Mouse (Mus musculus): ENCODE data around the gene Fbxl12. TPM values are rescaled to one million over a fixed set of nuclear protein-coding genes. Genes with fewer than 3 reads are reported as not detected.
"Not testable (repeated sequence)": the region's sequence is repeated elsewhere in the genome, so short reads cannot be mapped to it uniquely, and the experiment has no call there.

Gene Fbxl12
- total RNA-seq (2022) = 10 to 100 TPM; 20.1 to 29.5 (median 26.9) TPM

GRCm38 (mm10) chr9:20644360-20645081 is at the start of gene Fbxl12:
Gene Fbxl12 (minus strand): TSS chr9:20644767.
- peak; percentile 69 to 71 for DNase-seq (ENCODE audit: low spot score in 2 of 2)

- DNase-seq (ENCODE audit: low spot score in 2 of 2) = no peak
These were observed 48.3 kb upstream of the Fbxl12 start for GRCm38 (mm10) chr9:20692863-20693262.

GRCm38 (mm10) chr9:20690449-20690848 is 45.9 kb upstream of the Fbxl12 start:
- DNase-seq (ENCODE audit: low spot score in 2 of 2) = not testable (repeated sequence)

GRCm38 (mm10) chr9:20689913-20690312 is 45.3 kb upstream of the Fbxl12 start:
- no peak for DNase-seq (ENCODE audit: low spot score in 2 of 2)

- DNase-seq (ENCODE audit: low spot score in 2 of 2) = no peak
These were observed 44.8 kb upstream of the Fbxl12 start for GRCm38 (mm10) chr9:20689403-20689802.

- peak in 1 of 2 experiments; percentile 88 for DNase-seq (ENCODE audit: low spot score in 2 of 2)
These were observed 40.7 kb upstream of the Fbxl12 start for GRCm38 (mm10) chr9:20685081-20685861.

GRCm38 (mm10) chr9:20682389-20682722 is 37.8 kb upstream of the Fbxl12 start:
- peak in 1 of 2 experiments; percentile 70 for DNase-seq (ENCODE audit: low spot score in 2 of 2)

- DNase-seq (ENCODE audit: low spot score in 2 of 2) = no peak
These were observed 37.2 kb upstream of the Fbxl12 start for GRCm38 (mm10) chr9:20681546-20682388.

- DNase-seq (ENCODE audit: low spot score in 2 of 2) = no peak
These were observed 35.9 kb upstream of the Fbxl12 start for GRCm38 (mm10) chr9:20680378-20680958.

- DNase-seq (ENCODE audit: low spot score in 2 of 2) = peak in 1 of 2 experiments; percentile 46
These were observed 33.3 kb upstream of the Fbxl12 start for GRCm38 (mm10) chr9:20677892-20678291.

GRCm38 (mm10) chr9:20672047-20672446 is 27.5 kb upstream of the Fbxl12 start:
- no peak for DNase-seq (ENCODE audit: low spot score in 2 of 2)

GRCm38 (mm10) chr9:20668065-20668464 is 23.5 kb upstream of the Fbxl12 start:
- no peak for DNase-seq (ENCODE audit: low spot score in 2 of 2)

GRCm38 (mm10) chr9:20666510-20667034 is 22.0 kb upstream of the Fbxl12 start:
- no peak for DNase-seq (ENCODE audit: low spot score in 2 of 2)

GRCm38 (mm10) chr9:20665925-20666324 is 21.4 kb upstream of the Fbxl12 start:
- DNase-seq (ENCODE audit: low spot score in 2 of 2) = no peak

- no peak for DNase-seq (ENCODE audit: low spot score in 2 of 2)
These were observed 20.5 kb upstream of the Fbxl12 start for GRCm38 (mm10) chr9:20664982-20665637.

GRCm38 (mm10) chr9:20664366-20664765 is 19.8 kb upstream of the Fbxl12 start:
- no peak for DNase-seq (ENCODE audit: low spot score in 2 of 2)

- DNase-seq (ENCODE audit: low spot score in 2 of 2) = peak in 1 of 2 experiments; percentile 93
These were observed 19.4 kb upstream of the Fbxl12 start for GRCm38 (mm10) chr9:20663956-20664355.

GRCm38 (mm10) chr9:20662874-20663273 is 18.3 kb upstream of the Fbxl12 start:
- DNase-seq (ENCODE audit: low spot score in 2 of 2) = no peak

- DNase-seq (ENCODE audit: low spot score in 2 of 2) = peak; percentile 66 to 69
These were observed 17.8 kb upstream of the Fbxl12 start for GRCm38 (mm10) chr9:20662325-20662724.

- DNase-seq (ENCODE audit: low spot score in 2 of 2) = no peak
These were observed 13.0 kb upstream of the Fbxl12 start for GRCm38 (mm10) chr9:20657546-20657945.

GRCm38 (mm10) chr9:20653859-20654258 is 9.3 kb upstream of the Fbxl12 start:
- DNase-seq (ENCODE audit: low spot score in 2 of 2) = no peak

Measured in left cerebral cortex, adult 8-10 months (tissue).